Mouse (Mus musculus): Measurements from ENCODE around the gene Egln3. TPM values are rescaled to one million over a fixed set of nuclear protein-coding genes. Genes with fewer than 3 reads are reported as not detected.

Gene Egln3
- polyA plus RNA-seq, 1 experiment from 2014 or later = 7.1 TPM

- Histone ChIP-seq H3K27me3 (replicated peaks; ENCODE audit: control insufficient read depth, insufficient read depth, low read length) (no peaks in the 10 kb centered on the region), H3K4me2 (ENCODE audit: low read length) (no peak overlapping the region), H3K4me3 (replicated peaks; ENCODE audit: low read length) (no peak overlapping the region), H3K9ac (replicated peaks; ENCODE audit: low read depth, low read length) (no peak overlapping the region), H3K9me3 (ENCODE audit: control insufficient read depth, low read length) (no peaks in the 10 kb centered on the region), H3K4me1 (replicated peaks; ENCODE audit: control insufficient read depth, insufficient read depth, low read length) (peaks cover 4% of the 10 kb centered on the region), H3K36me3 (ENCODE audit: control insufficient read depth, insufficient read depth) (no peaks in the 10 kb centered on the region), H3K27ac (ENCODE audit: low read length) (no peak overlapping the region)
- no peak for ATAC-seq
- 59% methylated on average over 8 of the region's 8 CpGs for WGBS
Measured at GRCm38 (mm10) chr12:54208433-54209181, 4.9 kb upstream of the Egln3 start.

- peaks cover 14% of the 10 kb centered on the region for H3K4me1 ChIP-seq (replicated peaks; ENCODE audit: control insufficient read depth, insufficient read depth, low read length)
- no peak overlapping the region for H3K4me2 ChIP-seq (ENCODE audit: low read length)
- no peak overlapping the region for H3K9ac ChIP-seq (replicated peaks; ENCODE audit: low read depth, low read length)
- H3K4me3 ChIP-seq (replicated peaks; ENCODE audit: low read length) = no peak overlapping the region
- WGBS = 89% methylated on average over 4 of the region's 4 CpGs
- ATAC-seq = no peak
- no peaks in the 10 kb centered on the region for H3K9me3 ChIP-seq (ENCODE audit: control insufficient read depth, low read length)
- H3K36me3 ChIP-seq (ENCODE audit: control insufficient read depth, insufficient read depth) = no peaks in the 10 kb centered on the region
- H3K27ac ChIP-seq (ENCODE audit: low read length) = no peak overlapping the region
- H3K27me3 ChIP-seq (replicated peaks; ENCODE audit: control insufficient read depth, insufficient read depth, low read length) = no peaks in the 10 kb centered on the region
Measured at GRCm38 (mm10) chr12:54205731-54206130, 2.1 kb upstream of the Egln3 start.

- ATAC-seq = no peak
- H3K4me1 ChIP-seq (replicated peaks; ENCODE audit: control insufficient read depth, insufficient read depth, low read length) = peaks cover 14% of the 10 kb centered on the region
- no peaks in the 10 kb centered on the region for H3K9me3 ChIP-seq (ENCODE audit: control insufficient read depth, low read length)
- H3K27ac ChIP-seq (ENCODE audit: low read length) = no peak overlapping the region
- no peak overlapping the region for H3K4me3 ChIP-seq (replicated peaks; ENCODE audit: low read length)
- no peaks in the 10 kb centered on the region for H3K27me3 ChIP-seq (replicated peaks; ENCODE audit: control insufficient read depth, insufficient read depth, low read length)
- 26% methylated on average over 1 of the region's 1 CpGs for whole genome bisulfite sequencing
- no peak overlapping the region for H3K4me2 ChIP-seq (ENCODE audit: low read length)
- H3K36me3 ChIP-seq (ENCODE audit: control insufficient read depth, insufficient read depth) = no peaks in the 10 kb centered on the region
- no peak overlapping the region for H3K9ac ChIP-seq (replicated peaks; ENCODE audit: low read depth, low read length)
Measured at GRCm38 (mm10) chr12:54205195-54205594, 1.5 kb upstream of the Egln3 start.

GRCm38 (mm10) chr12:54202765-54203655 is 650 bp downstream of the Egln3 start:
- H3K9me3 ChIP-seq (ENCODE audit: control insufficient read depth, low read length) = no peaks in the 10 kb centered on the region
- H3K4me2 ChIP-seq (ENCODE audit: low read length) = peak overlapping the region; percentile 94
- no peak overlapping the region for H3K27ac ChIP-seq (ENCODE audit: low read length)
- H3K4me3 ChIP-seq (replicated peaks; ENCODE audit: low read length) = peak overlapping the region; percentile 59
- H3K36me3 ChIP-seq (ENCODE audit: control insufficient read depth, insufficient read depth) = no peaks in the 10 kb centered on the region
- H3K27me3 ChIP-seq (replicated peaks; ENCODE audit: control insufficient read depth, insufficient read depth, low read length) = no peaks in the 10 kb centered on the region
- H3K4me1 ChIP-seq (replicated peaks; ENCODE audit: control insufficient read depth, insufficient read depth, low read length) = peaks cover 22% of the 10 kb centered on the region
- 4% methylated on average over 55 of the region's 55 CpGs for WGBS
- peak; percentile 65 for ATAC-seq
- H3K9ac ChIP-seq (replicated peaks; ENCODE audit: low read depth, low read length) = peak overlapping the region; percentile 51

- Histone ChIP-seq H3K9me3 (ENCODE audit: control insufficient read depth, low read length) (no peaks in the 10 kb centered on the region), H3K4me1 (replicated peaks; ENCODE audit: control insufficient read depth, insufficient read depth, low read length) (peaks cover 29% of the 10 kb centered on the region), H3K27ac (ENCODE audit: low read length) (no peak overlapping the region), H3K4me3 (replicated peaks; ENCODE audit: low read length) (peak overlapping the region; percentile 59), H3K36me3 (ENCODE audit: control insufficient read depth, insufficient read depth) (no peaks in the 10 kb centered on the region), H3K27me3 (replicated peaks; ENCODE audit: control insufficient read depth, insufficient read depth, low read length) (no peaks in the 10 kb centered on the region), H3K9ac (replicated peaks; ENCODE audit: low read depth, low read length) (no peak overlapping the region), H3K4me2 (ENCODE audit: low read length) (peak overlapping the region; percentile 94)
- ATAC-seq = no peak
- WGBS = 54% methylated on average over 6 of the region's 6 CpGs
Measured at GRCm38 (mm10) chr12:54202276-54202675, 1.4 kb downstream of the Egln3 start.

GRCm38 (mm10) chr12:54200856-54201255 is 2.8 kb downstream of the Egln3 start:
- Histone ChIP-seq H3K4me2 (ENCODE audit: low read length) (peak overlapping the region; percentile 15), H3K36me3 (ENCODE audit: control insufficient read depth, insufficient read depth) (no peaks in the 10 kb centered on the region), H3K27ac (ENCODE audit: low read length) (no peak overlapping the region), H3K9me3 (ENCODE audit: control insufficient read depth, low read length) (no peaks in the 10 kb centered on the region), H3K9ac (replicated peaks; ENCODE audit: low read depth, low read length) (no peak overlapping the region), H3K4me1 (replicated peaks; ENCODE audit: control insufficient read depth, insufficient read depth, low read length) (peaks cover 42% of the 10 kb centered on the region), H3K27me3 (replicated peaks; ENCODE audit: control insufficient read depth, insufficient read depth, low read length) (no peaks in the 10 kb centered on the region), H3K4me3 (replicated peaks; ENCODE audit: low read length) (no peak overlapping the region)
- 37% methylated on average over 6 of the region's 6 CpGs for WGBS
- ATAC-seq = no peak

GRCm38 (mm10) chr12:54200172-54200571 is 3.5 kb downstream of the Egln3 start:
- ATAC-seq = no peak
- WGBS = 20% methylated on average over 4 of the region's 4 CpGs
- peaks cover 44% of the 10 kb centered on the region for H3K4me1 ChIP-seq (replicated peaks; ENCODE audit: control insufficient read depth, insufficient read depth, low read length)

GRCm38 (mm10) chr12:54198282-54198918 is 5.3 kb downstream of the Egln3 start:
- no peaks in the 10 kb centered on the region for H3K36me3 ChIP-seq (ENCODE audit: control insufficient read depth, insufficient read depth)
- no peaks in the 10 kb centered on the region for H3K9me3 ChIP-seq (ENCODE audit: control insufficient read depth, low read length)
- H3K27ac ChIP-seq (ENCODE audit: low read length) = peak overlapping the region; percentile 58
- H3K9ac ChIP-seq (replicated peaks; ENCODE audit: low read depth, low read length) = no peak overlapping the region
- no peak overlapping the region for H3K4me2 ChIP-seq (ENCODE audit: low read length)
- WGBS = 84% methylated on average over 4 of the region's 4 CpGs
- H3K4me3 ChIP-seq (replicated peaks; ENCODE audit: low read length) = no peak overlapping the region
- no peak for ATAC-seq
- H3K4me1 ChIP-seq (replicated peaks; ENCODE audit: control insufficient read depth, insufficient read depth, low read length) = peaks cover 43% of the 10 kb centered on the region
- no peaks in the 10 kb centered on the region for H3K27me3 ChIP-seq (replicated peaks; ENCODE audit: control insufficient read depth, insufficient read depth, low read length)

More at GRCm38 (mm10) chr12:54200172-54200571, 3.5 kb downstream of the Egln3 start:
- H3K4me3 ChIP-seq (replicated peaks; ENCODE audit: low read length) = no peak overlapping the region
- H3K9me3 ChIP-seq (ENCODE audit: control insufficient read depth, low read length) = no peaks in the 10 kb centered on the region
- H3K9ac ChIP-seq (replicated peaks; ENCODE audit: low read depth, low read length) = no peak overlapping the region
- H3K4me2 ChIP-seq (ENCODE audit: low read length) = no peak overlapping the region
- H3K36me3 ChIP-seq (ENCODE audit: control insufficient read depth, insufficient read depth) = no peaks in the 10 kb centered on the region
- H3K27ac ChIP-seq (ENCODE audit: low read length) = no peak overlapping the region
- no peaks in the 10 kb centered on the region for H3K27me3 ChIP-seq (replicated peaks; ENCODE audit: control insufficient read depth, insufficient read depth, low read length)

GRCm38 (mm10) chr12:54197849-54198248 is 5.8 kb downstream of the Egln3 start:
- no peak for ATAC-seq
- Histone ChIP-seq H3K27me3 (replicated peaks; ENCODE audit: control insufficient read depth, insufficient read depth, low read length) (no peaks in the 10 kb centered on the region), H3K9me3 (ENCODE audit: control insufficient read depth, low read length) (no peaks in the 10 kb centered on the region), H3K36me3 (ENCODE audit: control insufficient read depth, insufficient read depth) (no peaks in the 10 kb centered on the region), H3K27ac (ENCODE audit: low read length) (peak overlapping the region; percentile 58), H3K9ac (replicated peaks; ENCODE audit: low read depth, low read length) (no peak overlapping the region), H3K4me1 (replicated peaks; ENCODE audit: control insufficient read depth, insufficient read depth, low read length) (peaks cover 41% of the 10 kb centered on the region), H3K4me2 (ENCODE audit: low read length) (peak overlapping the region; percentile 30), H3K4me3 (replicated peaks; ENCODE audit: low read length) (no peak overlapping the region)
- 26% methylated on average over 11 of the region's 11 CpGs for WGBS
